Mouse (Mus musculus) olfactory bulb, adult 2 months (tissue): ENCODE measurements around the gene Flt3.

Source experiments
- CTCF ChIP-seq: fragments of 200-500 bp; IDR thresholded peaks from 2 replicates; pipeline ENCODE4 v1.5.1; 2012; ENCODE audit warnings: low read depth, mild to moderate bottlenecking, low read length, moderate library complexity; ENCODE audit not compliant: insufficient read depth
- POLR2A ChIP-seq: fragments of 200-500 bp; IDR thresholded peaks from 2 replicates; pipeline ENCODE4 v1.6.1; 2012; ENCODE audit warnings: mild to moderate bottlenecking, low read depth, low read length, moderate library complexity; ENCODE audit not compliant: insufficient read depth

GRCm38 (mm10) chr5:147430936-147431839, 30.9 kb upstream of the Flt3 start:
- TF ChIP-seq CTCF: no peak
- no peak for TF ChIP-seq POLR2A
